Mouse (Mus musculus): ENCODE results near the gene Col16a1. TPM values are rescaled to one million over a fixed set of nuclear protein-coding genes. Genes with fewer than 3 reads are reported as not detected.

The Col16a1 gene
- polyA plus RNA-seq (2015; fragmentation: Nextera tagmentation; extraction: Ambion mirVana), result 60.0 and 63.0 TPM in 2 replicates

GRCm38 (mm10) chr4:130047331-130048202, at the start of gene Col16a1:
Gene Col16a1 (plus strand): TSS chr4:130047840.
- WGBS, result 3% methylated on average over 46 of the region's 46 CpGs
- peak; percentile 90 for ATAC-seq
- peak within 1 kb of the TSS; percentile 52 for H3K4me3 ChIP-seq (replicated peaks)

DNA sequence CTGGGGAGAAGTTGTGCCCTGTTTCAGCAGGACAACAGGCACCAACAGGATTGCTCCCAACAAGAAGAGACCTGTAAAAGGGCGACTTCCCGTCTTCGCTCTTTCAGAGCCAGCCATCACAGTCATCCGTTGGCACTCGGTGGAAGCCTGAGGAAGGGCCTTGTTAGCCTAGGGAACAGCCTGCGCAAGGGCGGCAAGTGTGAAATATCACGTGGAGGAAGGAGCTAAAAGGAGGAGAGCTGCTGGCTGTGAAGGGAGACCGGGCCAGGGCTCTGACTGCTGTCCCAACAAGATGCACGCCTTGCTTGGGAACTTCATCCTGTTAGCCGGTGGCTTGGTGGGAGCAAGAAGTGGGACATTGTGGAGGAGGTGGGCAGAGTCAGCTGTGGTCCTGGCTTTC, 49.5 kb upstream of the Col16a1 start:
- Histone ChIP-seq H3K4me1 (replicated peaks) (peaks cover 9% of the 10 kb centered on the region; the same call in 1 of the 2 replicates), H3K27ac (no peak overlapping the region), H3K4me3 (replicated peaks) (no peak overlapping the region), H3K4me2 (replicated peaks) (no peak overlapping the region), H3K9me3 (no peaks in the 10 kb centered on the region), H3K36me3 (no peaks in the 10 kb centered on the region), H3K27me3 (replicated peaks) (peaks cover 6% of the 10 kb centered on the region; the same call in 1 of the 2 replicates), H3K9ac (no peak overlapping the region)
- ATAC-seq, result no peak
- 64% methylated on average over 11 of the region's 11 CpGs for WGBS

More at GRCm38 (mm10) chr4:130047331-130048202, at the start of gene Col16a1:
- peak within 1 kb of the TSS; percentile 64 for H3K9ac ChIP-seq
- no peaks in the 10 kb centered on the region for H3K9me3 ChIP-seq
- peak within 1 kb of the TSS; percentile 81 for H3K4me2 ChIP-seq (replicated peaks)
- H3K36me3 ChIP-seq, result peaks cover 2% of the 10 kb centered on the region; the same call in 1 of the 2 replicates
- H3K27ac ChIP-seq, result peak within 1 kb of the TSS; percentile 94
- H3K27me3 ChIP-seq (replicated peaks), result no peaks in the 10 kb centered on the region
- peaks cover 41% of the 10 kb centered on the region for H3K4me1 ChIP-seq (replicated peaks)

GRCm38 (mm10) chr4:130001710-130002109, 45.9 kb upstream of the Col16a1 start:
- Histone ChIP-seq H3K4me2 (replicated peaks) (no peak overlapping the region), H3K4me1 (replicated peaks) (peaks cover 12% of the 10 kb centered on the region; the same call in 1 of the 2 replicates), H3K9ac (no peak overlapping the region), H3K9me3 (no peaks in the 10 kb centered on the region), H3K27ac (no peak overlapping the region), H3K4me3 (replicated peaks) (no peak overlapping the region), H3K36me3 (no peaks in the 10 kb centered on the region), H3K27me3 (replicated peaks) (peaks cover 10% of the 10 kb centered on the region; the same call in 1 of the 2 replicates)
- no peak for ATAC-seq
- WGBS, result 36% methylated on average over 5 of the region's 5 CpGs

DNA sequence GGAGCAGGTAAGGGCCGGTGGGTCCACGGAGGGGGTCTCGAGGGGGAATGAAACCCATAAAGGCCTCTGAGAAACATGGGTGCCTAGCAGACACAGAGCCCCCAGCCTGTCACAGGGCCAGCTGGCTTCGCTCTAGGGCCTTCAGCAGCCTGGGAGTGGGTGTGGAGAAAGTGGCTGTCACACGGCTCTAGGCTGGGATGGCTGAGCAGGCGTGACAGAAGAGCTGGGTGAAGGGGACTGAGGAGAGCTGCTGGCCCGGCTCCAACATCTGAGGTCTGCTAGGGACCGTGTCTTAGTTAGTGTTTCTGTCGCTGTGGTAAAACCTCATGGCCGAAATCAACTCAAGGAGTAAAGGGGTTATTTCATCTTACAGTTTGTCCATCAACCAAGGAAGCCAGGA, 45.5 kb upstream of the Col16a1 start:
- no peak for ATAC-seq
- H3K27me3 ChIP-seq (replicated peaks), result peaks cover 14% of the 10 kb centered on the region
- 76% methylated on average over 10 of the region's 10 CpGs for WGBS
- no peak overlapping the region for H3K4me2 ChIP-seq (replicated peaks)
- H3K4me3 ChIP-seq (replicated peaks), result no peak overlapping the region
- H3K9ac ChIP-seq, result no peak overlapping the region
- H3K4me1 ChIP-seq (replicated peaks), result peaks cover 15% of the 10 kb centered on the region; the same call in 1 of the 2 replicates
- H3K36me3 ChIP-seq, result no peaks in the 10 kb centered on the region
- H3K27ac ChIP-seq, result no peak overlapping the region
- H3K9me3 ChIP-seq, result no peaks in the 10 kb centered on the region

DNA sequence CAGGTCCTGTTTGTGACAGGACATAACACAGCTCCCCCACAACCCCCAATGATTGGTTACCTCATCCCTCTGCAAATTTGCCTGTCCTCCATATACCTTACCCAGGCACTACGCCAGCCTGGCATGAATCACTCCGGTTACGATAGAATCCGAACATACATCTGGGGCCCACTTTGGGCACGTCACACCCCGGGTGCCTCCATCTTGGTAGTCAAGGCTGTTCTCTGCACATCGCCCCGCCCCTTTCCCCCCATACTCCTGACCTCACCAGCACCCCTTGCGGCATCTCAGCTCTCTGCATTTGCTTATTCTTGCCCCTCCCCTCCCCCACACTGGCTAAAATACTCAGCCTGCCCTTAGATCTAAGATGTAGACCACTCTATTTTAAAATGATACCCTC, 42.0 kb upstream of the Col16a1 start:
- Histone ChIP-seq H3K4me1 (replicated peaks) (peaks cover 15% of the 10 kb centered on the region; the same call in 1 of the 2 replicates), H3K4me3 (replicated peaks) (no peak overlapping the region), H3K4me2 (replicated peaks) (no peak overlapping the region), H3K27me3 (replicated peaks) (peaks cover 26% of the 10 kb centered on the region), H3K9me3 (no peaks in the 10 kb centered on the region), H3K9ac (no peak overlapping the region), H3K27ac (no peak overlapping the region), H3K36me3 (no peaks in the 10 kb centered on the region)
- 51% methylated on average over 9 of the region's 9 CpGs for WGBS
- no peak for ATAC-seq

GRCm38 (mm10) chr4:130006533-130006932, 41.1 kb upstream of the Col16a1 start:
- ATAC-seq, result peak; percentile 58; the same call in 1 of the 2 replicates
- Histone ChIP-seq H3K27ac (no peak overlapping the region), H3K4me3 (replicated peaks) (peak overlapping the region; percentile 29), H3K4me1 (replicated peaks) (peaks cover 13% of the 10 kb centered on the region; the same call in 1 of the 2 replicates), H3K36me3 (no peaks in the 10 kb centered on the region), H3K9me3 (no peaks in the 10 kb centered on the region), H3K9ac (peak overlapping the region; percentile 28; the same call in 1 of the 2 replicates), H3K4me2 (replicated peaks) (peak overlapping the region; percentile 79), H3K27me3 (replicated peaks) (peaks cover 26% of the 10 kb centered on the region)
- WGBS, result 8% methylated on average over 25 of the region's 25 CpGs

- peaks cover 6% of the 10 kb centered on the region; the same call in 1 of the 2 replicates for H3K4me1 ChIP-seq (replicated peaks)
- peaks cover 26% of the 10 kb centered on the region for H3K27me3 ChIP-seq (replicated peaks)
- no peaks in the 10 kb centered on the region for H3K36me3 ChIP-seq
- 75% methylated on average over 14 of the region's 14 CpGs for WGBS
- H3K9me3 ChIP-seq, result no peaks in the 10 kb centered on the region
- H3K4me3 ChIP-seq (replicated peaks), result no peak overlapping the region
- H3K4me2 ChIP-seq (replicated peaks), result no peak overlapping the region
- no peak overlapping the region for H3K9ac ChIP-seq
- H3K27ac ChIP-seq, result no peak overlapping the region
- no peak for ATAC-seq
These were observed 38.6 kb upstream of the Col16a1 start for GRCm38 (mm10) chr4:130009043-130009442.

- no peaks in the 10 kb centered on the region for H3K36me3 ChIP-seq
- H3K27ac ChIP-seq, result no peak overlapping the region
- peaks cover 6% of the 10 kb centered on the region; the same call in 1 of the 2 replicates for H3K4me1 ChIP-seq (replicated peaks)
- H3K9ac ChIP-seq, result no peak overlapping the region
- H3K9me3 ChIP-seq, result no peaks in the 10 kb centered on the region
- ATAC-seq, result no peak
- 89% methylated on average over 4 of the region's 4 CpGs for WGBS
- H3K4me2 ChIP-seq (replicated peaks), result no peak overlapping the region
- H3K4me3 ChIP-seq (replicated peaks), result no peak overlapping the region
- peaks cover 29% of the 10 kb centered on the region for H3K27me3 ChIP-seq (replicated peaks)
These were observed 36.9 kb upstream of the Col16a1 start for GRCm38 (mm10) chr4:130010723-130011122.

GRCm38 (mm10) chr4:130012234-130012633, 35.4 kb upstream of the Col16a1 start:
- no peak for ATAC-seq
- H3K36me3 ChIP-seq, result no peaks in the 10 kb centered on the region
- no peak overlapping the region for H3K4me3 ChIP-seq (replicated peaks)
- WGBS, result 76% methylated on average over 6 of the region's 6 CpGs
- no peak overlapping the region for H3K27ac ChIP-seq
- no peak overlapping the region for H3K4me2 ChIP-seq (replicated peaks)
- H3K27me3 ChIP-seq (replicated peaks), result peaks cover 23% of the 10 kb centered on the region
- no peaks in the 10 kb centered on the region for H3K4me1 ChIP-seq (replicated peaks)
- no peak overlapping the region for H3K9ac ChIP-seq
- no peaks in the 10 kb centered on the region for H3K9me3 ChIP-seq

DNA sequence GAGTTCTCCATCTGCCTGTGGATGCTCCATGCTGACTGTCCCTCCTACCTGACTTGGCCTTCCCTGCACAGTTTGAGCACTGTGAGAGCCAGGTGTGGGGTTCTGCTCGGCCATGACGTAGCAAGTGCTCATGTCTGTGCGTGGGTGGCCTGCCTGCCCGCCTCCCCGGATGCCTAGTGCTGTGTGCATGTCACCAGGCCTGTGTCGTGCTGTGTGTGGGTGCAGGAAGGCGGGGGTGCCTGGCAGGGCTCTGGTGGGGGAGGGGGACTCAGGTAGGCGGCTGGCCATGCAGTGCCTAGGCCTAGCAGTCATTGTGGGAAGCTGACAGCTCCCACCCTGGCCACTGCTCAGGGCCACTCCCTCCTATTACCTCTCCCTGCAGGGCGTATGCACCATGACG, 34.5 kb upstream of the Col16a1 start:
- H3K27me3 ChIP-seq (replicated peaks), result peaks cover 15% of the 10 kb centered on the region
- no peak overlapping the region for H3K9ac ChIP-seq
- H3K36me3 ChIP-seq, result no peaks in the 10 kb centered on the region
- 69% methylated on average over 10 of the region's 10 CpGs for WGBS
- H3K4me3 ChIP-seq (replicated peaks), result no peak overlapping the region
- no peak overlapping the region for H3K27ac ChIP-seq
- no peaks in the 10 kb centered on the region for H3K9me3 ChIP-seq
- no peak for ATAC-seq
- no peaks in the 10 kb centered on the region for H3K4me1 ChIP-seq (replicated peaks)
- no peak overlapping the region for H3K4me2 ChIP-seq (replicated peaks)

DNA sequence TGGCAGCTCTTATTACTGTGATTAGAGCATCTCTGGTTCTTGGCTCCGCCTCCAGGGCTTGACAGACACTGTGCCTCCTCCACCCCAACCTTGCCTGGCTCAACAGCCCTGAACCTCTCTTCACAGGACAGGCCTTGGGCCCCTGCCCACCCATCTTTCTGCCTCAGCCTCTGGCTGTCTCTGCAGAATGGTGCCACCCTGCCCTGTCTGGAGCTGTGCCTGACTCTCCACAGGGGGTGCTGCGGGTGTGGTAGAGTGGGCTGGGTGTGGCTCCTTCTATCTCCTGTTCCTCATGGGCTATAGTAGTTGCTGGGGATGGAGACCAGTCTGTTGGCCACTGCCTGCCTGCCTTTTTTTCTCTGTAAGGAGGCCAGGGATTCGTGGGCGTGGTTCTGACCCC, 31.6 kb upstream of the Col16a1 start:
- 55% methylated on average over 4 of the region's 4 CpGs for WGBS

DNA sequence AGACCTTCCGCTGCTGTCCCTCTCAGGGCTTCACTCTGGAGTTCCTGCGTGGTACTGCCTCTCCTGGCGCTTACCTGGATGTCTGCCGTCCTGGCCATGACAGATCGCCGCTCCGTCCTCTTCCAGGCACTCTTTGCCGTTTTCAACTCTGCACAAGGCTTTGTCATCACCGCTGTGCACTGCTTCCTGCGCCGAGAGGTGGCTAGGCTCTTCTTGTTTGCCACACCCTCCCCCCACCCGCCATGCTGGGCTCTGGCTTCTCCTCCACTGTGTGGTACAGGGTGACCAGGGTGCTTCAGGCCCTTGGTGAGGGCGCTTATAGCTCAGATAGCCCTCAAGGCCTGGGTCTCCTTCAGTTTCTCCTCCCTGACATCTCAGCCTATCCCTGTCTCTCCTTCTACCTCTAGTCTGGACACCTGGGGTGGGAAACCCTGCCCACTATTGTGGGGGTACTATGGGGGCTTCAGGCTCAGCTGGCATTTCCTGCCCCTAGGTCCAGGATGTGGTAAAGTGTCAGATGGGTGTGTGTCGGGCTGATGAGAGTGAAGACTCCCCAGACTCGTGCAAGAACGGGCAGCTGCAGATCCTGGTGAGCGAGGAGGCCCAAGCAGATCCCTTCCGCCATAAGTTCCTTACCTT, 30.5 kb upstream of the Col16a1 start:
- Histone ChIP-seq H3K36me3 (no peaks in the 10 kb centered on the region), H3K4me3 (replicated peaks) (no peak overlapping the region), H3K9me3 (no peaks in the 10 kb centered on the region), H3K27ac (no peak overlapping the region), H3K4me1 (replicated peaks) (no peaks in the 10 kb centered on the region), H3K9ac (no peak overlapping the region), H3K4me2 (replicated peaks) (no peak overlapping the region), H3K27me3 (replicated peaks) (peaks cover 6% of the 10 kb centered on the region; the same call in 1 of the 2 replicates)
- 68% methylated on average over 18 of the region's 18 CpGs for WGBS
- no peak for ATAC-seq

More for the DNA sequence above, 31.6 kb upstream of the Col16a1 start:
- ATAC-seq, result no peak
- no peak overlapping the region for H3K4me2 ChIP-seq (replicated peaks)
- H3K36me3 ChIP-seq, result no peaks in the 10 kb centered on the region
- H3K27me3 ChIP-seq (replicated peaks), result peaks cover 6% of the 10 kb centered on the region; the same call in 1 of the 2 replicates
- H3K4me1 ChIP-seq (replicated peaks), result no peaks in the 10 kb centered on the region
- H3K9ac ChIP-seq, result no peak overlapping the region
- H3K9me3 ChIP-seq, result no peaks in the 10 kb centered on the region
- no peak overlapping the region for H3K27ac ChIP-seq
- no peak overlapping the region for H3K4me3 ChIP-seq (replicated peaks)
